In the genomic region with DNA sequence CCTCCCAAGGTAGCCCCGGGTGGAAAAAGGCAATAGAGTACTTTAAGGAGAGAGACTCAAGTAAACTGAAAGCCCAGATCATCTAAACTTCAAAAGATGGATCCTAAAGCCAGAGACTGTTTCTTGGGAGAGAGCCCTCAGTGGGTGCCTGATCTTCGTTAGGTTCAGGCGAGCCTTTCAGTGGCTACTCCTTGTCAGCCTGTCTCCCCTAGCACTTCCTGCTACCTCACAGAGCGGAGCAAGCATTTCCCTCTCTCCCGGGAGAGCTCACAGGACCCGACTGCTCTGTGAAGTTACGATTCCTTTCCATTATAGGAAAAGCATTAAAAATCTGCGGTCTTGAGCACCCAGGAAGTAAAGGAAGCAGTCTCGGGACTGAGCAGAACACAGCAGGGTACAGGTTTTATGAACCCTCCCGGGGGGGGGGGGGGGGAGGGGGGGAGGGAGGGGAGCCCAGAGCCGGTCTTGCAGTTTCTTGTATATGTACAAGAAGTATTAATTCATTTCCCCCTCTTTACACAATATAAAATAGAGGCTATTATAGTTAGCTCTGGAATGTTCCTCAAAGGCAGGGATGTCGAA, we compare ENCODE assay signal across 8 mouse cellular contexts. TPM values are rescaled to one million over a fixed set of nuclear protein-coding genes. Genes with fewer than 3 reads are reported as not detected.
DNase-seq lines count a peak whose midpoint lies in the region; ATAC-seq and TF ChIP-seq lines count a peak whose summit lies in the region.

No protein-coding gene starts in this region.

- WGBS in kidney, postnatal 0 days, result 25% methylated on average over 11 of the region's 12 CpGs
- 24% methylated on average over 11 of the region's 12 CpGs for WGBS in intestine, postnatal 0 days
- WGBS in stomach, embryonic 14.5 days, result 32% methylated on average over 12 of the region's 12 CpGs
- 50% methylated on average over 12 of the region's 12 CpGs for WGBS in forebrain, embryonic 10.5 days

- no peak for TF ChIP-seq CTCF in kidney, postnatal 0 days (IDR thresholded peaks at IDR 0.05; ENCODE audit: low read depth)
- TF ChIP-seq CTCF in intestine, postnatal 0 days (IDR thresholded peaks at IDR 0.05; ENCODE audit: low read depth), result no peak

- H3K4me3 ChIP-seq in kidney, postnatal 0 days (replicated peaks; ENCODE audit: low read depth, low read length), result no peak overlapping the region
- H3K4me3 ChIP-seq in intestine, postnatal 0 days (ENCODE audit: low read depth, low read length), result peak overlapping the region; percentile 17; the same call in 1 of the 2 replicates
- no peak overlapping the region for H3K4me3 ChIP-seq in stomach, embryonic 14.5 days (ENCODE audit: low read depth, low read length)
- H3K4me3 ChIP-seq in forebrain, embryonic 10.5 days, result no peak overlapping the region

- peak overlapping the region; percentile 31; the same call in 1 of the 2 replicates for H3K9ac ChIP-seq in kidney, postnatal 0 days (ENCODE audit: low read depth, low read length)
- H3K9ac ChIP-seq in intestine, postnatal 0 days (ENCODE audit: low read depth, low read length), result no peak overlapping the region
- no peak overlapping the region for H3K9ac ChIP-seq in stomach, embryonic 14.5 days (replicated peaks; ENCODE audit: low read depth, low read length)

- H3K27me3 ChIP-seq in kidney, postnatal 0 days (ENCODE audit: insufficient read depth, low read length), result no peaks in the 10 kb centered on the region
- H3K27me3 ChIP-seq in intestine, postnatal 0 days (replicated peaks; ENCODE audit: control insufficient read depth, insufficient read depth, low read length), result no peaks in the 10 kb centered on the region
- no peaks in the 10 kb centered on the region for H3K27me3 ChIP-seq in stomach, embryonic 14.5 days (ENCODE audit: control insufficient read depth, insufficient read depth, low read length)
- H3K27me3 ChIP-seq in forebrain, embryonic 10.5 days (ENCODE audit: poor library complexity, severe bottlenecking), result no peaks in the 10 kb centered on the region

- H3K36me3 ChIP-seq in kidney, postnatal 0 days (ENCODE audit: insufficient read depth, low read length), result no peaks in the 10 kb centered on the region
- H3K36me3 ChIP-seq in intestine, postnatal 0 days (ENCODE audit: control insufficient read depth, insufficient read depth), result no peaks in the 10 kb centered on the region
- no peaks in the 10 kb centered on the region for H3K36me3 ChIP-seq in stomach, embryonic 14.5 days (ENCODE audit: control insufficient read depth, insufficient read depth, low read length)
- peaks cover 13% of the 10 kb centered on the region; the same call in 1 of the 2 replicates for H3K36me3 ChIP-seq in forebrain, embryonic 10.5 days (replicated peaks)

- H3K9me3 ChIP-seq in kidney, postnatal 0 days (replicated peaks; ENCODE audit: low read length), result no peaks in the 10 kb centered on the region
- H3K9me3 ChIP-seq in intestine, postnatal 0 days (ENCODE audit: control insufficient read depth), result 0 out of 2 replicates have a peak, but pooled peaks cover 2% of the 10 kb centered on the region
- peaks cover 3% of the 10 kb centered on the region; the same call in 1 of the 2 replicates for H3K9me3 ChIP-seq in stomach, embryonic 14.5 days (ENCODE audit: control insufficient read depth, low read depth, low read length)
- H3K9me3 ChIP-seq in forebrain, embryonic 10.5 days, result peaks cover 14% of the 10 kb centered on the region; the same call in 1 of the 2 replicates

- H3K27ac ChIP-seq in kidney, postnatal 0 days, result peak overlapping the region; percentile 51
- H3K27ac ChIP-seq in intestine, postnatal 0 days (ENCODE audit: low read depth, low read length), result 0 out of 2 replicates have a peak overlapping the region, but pooled peaks have one; percentile 28
- H3K27ac ChIP-seq in stomach, embryonic 14.5 days (ENCODE audit: low read length), result peak overlapping the region; percentile 55; the same call in 1 of the 2 replicates
- no peak overlapping the region for H3K27ac ChIP-seq in forebrain, embryonic 10.5 days

- peaks cover 10% of the 10 kb centered on the region; the same call in 1 of the 2 replicates for H3K4me1 ChIP-seq in kidney, postnatal 0 days (replicated peaks; ENCODE audit: insufficient read depth, low read length)
- H3K4me1 ChIP-seq in intestine, postnatal 0 days (replicated peaks; ENCODE audit: control insufficient read depth, insufficient read depth, low read length), result no peaks in the 10 kb centered on the region
- peaks cover 13% of the 10 kb centered on the region; the same call in 1 of the 2 replicates for H3K4me1 ChIP-seq in stomach, embryonic 14.5 days (ENCODE audit: control insufficient read depth, insufficient read depth, low read length)
- peaks cover 11% of the 10 kb centered on the region for H3K4me1 ChIP-seq in forebrain, embryonic 10.5 days

- H3K4me2 ChIP-seq in kidney, postnatal 0 days (ENCODE audit: low read length), result peak overlapping the region; percentile 43
- peak overlapping the region; percentile 43 for H3K4me2 ChIP-seq in intestine, postnatal 0 days (replicated peaks; ENCODE audit: low read depth)
- H3K4me2 ChIP-seq in stomach, embryonic 14.5 days (replicated peaks; ENCODE audit: low read depth, low read length), result 0 out of 2 replicates have a peak overlapping the region, but pooled peaks have one; percentile 10

- peak; percentile 47 for ATAC-seq in kidney, postnatal 0 days (replicated peaks; ENCODE audit: low FRiP score, low read depth)
- ATAC-seq in common myeloid progenitor, adult 5-6 weeks (replicated peaks; ENCODE audit: low read depth, poor library complexity, severe bottlenecking), result peak; percentile 31
- ATAC-seq in intestine, postnatal 0 days, result peak; percentile 31; the same call in 1 of the 2 replicates
- peak; percentile 42; the same call in 1 of the 2 replicates for ATAC-seq in stomach, embryonic 14.5 days (ENCODE audit: insufficient number of reproducible peaks, insufficient read depth, low FRiP score, low read depth)

- DNase-seq in kidney, postnatal 0 days (ENCODE audit: low spot score), result peak; percentile 31
- DNase-seq in kidney, adult 8-10 months, result no peak
- DNase-seq in right cerebral cortex, adult 18-20 months, result no peak
- DNase-seq in retina, postnatal 1 day, result no peak
- no peak for DNase-seq in forebrain, embryonic 10.5 days (ENCODE audit: extremely low spot score, low spot score)

RNA-seq across cellular contexts. Expression of a gene that starts 20.8 kb away (rescaled TPM):
- polyA plus RNA-seq in kidney, postnatal 0 days (2015; fragmentation: Nextera tagmentation; extraction: Ambion mirVana), result 72.1 and 74.2 TPM in 2 replicates
- total RNA-seq in common myeloid progenitor, adult 5-6 weeks (2017), result 114 and 116 TPM in 2 replicates
- 57.4 and 66.2 TPM in 2 replicates for polyA plus RNA-seq in intestine, postnatal 0 days (2015; fragmentation: Nextera tagmentation; extraction: Ambion mirVana)
- 77.4 and 97.3 TPM in 2 replicates for polyA plus RNA-seq in stomach, embryonic 14.5 days (2014; fragmentation: Nextera tagmentation; extraction: Ambion mirVana)
- polyA plus RNA-seq in forebrain, embryonic 10.5 days (2016; fragmentation: Nextera tagmentation; extraction: Ambion mirVana), result 48.6 and 50.0 TPM in 2 replicates

RNA-seq across cellular contexts. Expression of a gene that starts 44.6 kb away (rescaled TPM):
- 112 and 123 TPM in 2 replicates for polyA plus RNA-seq in kidney, postnatal 0 days (2015; fragmentation: Nextera tagmentation; extraction: Ambion mirVana)
- total RNA-seq in common myeloid progenitor, adult 5-6 weeks (2017), result 21.8 and 23.3 TPM in 2 replicates
- 35.6 and 36.0 TPM in 2 replicates for polyA plus RNA-seq in intestine, postnatal 0 days (2015; fragmentation: Nextera tagmentation; extraction: Ambion mirVana)
- 158 and 159 TPM in 2 replicates for polyA plus RNA-seq in stomach, embryonic 14.5 days (2014; fragmentation: Nextera tagmentation; extraction: Ambion mirVana)
- polyA plus RNA-seq in forebrain, embryonic 10.5 days (2016; fragmentation: Nextera tagmentation; extraction: Ambion mirVana), result 85.6 and 87.5 TPM in 2 replicates
